Mouse (Mus musculus): Measurements from ENCODE around the gene Apba2.

Apba2 gene

GRCm38 (mm10) chr7:64513621-64514020, 12.1 kb downstream of the Apba2 start:
- no peak for TF ChIP-seq GATA4 (IDR thresholded peaks at IDR 0.05; ENCODE audit: insufficient replicate concordance, low read length)

- no peak for TF ChIP-seq GATA4 (IDR thresholded peaks at IDR 0.05; ENCODE audit: insufficient replicate concordance, low read length)
These were observed 13.8 kb downstream of the Apba2 start for GRCm38 (mm10) chr7:64515280-64515679.

GRCm38 (mm10) chr7:64515891-64516290, 14.4 kb downstream of the Apba2 start:
- TF ChIP-seq GATA4 (IDR thresholded peaks at IDR 0.05; ENCODE audit: insufficient replicate concordance, low read length): no peak

- no peak for TF ChIP-seq GATA4 (IDR thresholded peaks at IDR 0.05; ENCODE audit: insufficient replicate concordance, low read length)
These were observed 17.6 kb downstream of the Apba2 start for GRCm38 (mm10) chr7:64519091-64519490.

GRCm38 (mm10) chr7:64519521-64519920, 18.0 kb downstream of the Apba2 start:
- no peak for TF ChIP-seq GATA4 (IDR thresholded peaks at IDR 0.05; ENCODE audit: insufficient replicate concordance, low read length)

- TF ChIP-seq GATA4 (IDR thresholded peaks at IDR 0.05; ENCODE audit: insufficient replicate concordance, low read length): no peak
These were observed 20.3 kb downstream of the Apba2 start for GRCm38 (mm10) chr7:64521695-64522408.

GRCm38 (mm10) chr7:64522409-64522730, 20.9 kb downstream of the Apba2 start:
- no peak for TF ChIP-seq GATA4 (IDR thresholded peaks at IDR 0.05; ENCODE audit: insufficient replicate concordance, low read length)

GRCm38 (mm10) chr7:64531297-64531696, 29.8 kb downstream of the Apba2 start:
- no peak for TF ChIP-seq GATA4 (IDR thresholded peaks at IDR 0.05; ENCODE audit: insufficient replicate concordance, low read length)

- no peak for TF ChIP-seq GATA4 (IDR thresholded peaks at IDR 0.05; ENCODE audit: insufficient replicate concordance, low read length)
These were observed 31.9 kb downstream of the Apba2 start for GRCm38 (mm10) chr7:64533374-64533773.

- TF ChIP-seq GATA4 (IDR thresholded peaks at IDR 0.05; ENCODE audit: insufficient replicate concordance, low read length): no peak
These were observed 33.8 kb downstream of the Apba2 start for GRCm38 (mm10) chr7:64535269-64535668.

- TF ChIP-seq GATA4 (IDR thresholded peaks at IDR 0.05; ENCODE audit: insufficient replicate concordance, low read length): no peak
These were observed 38.1 kb downstream of the Apba2 start for GRCm38 (mm10) chr7:64539450-64540148.

- no peak for TF ChIP-seq GATA4 (IDR thresholded peaks at IDR 0.05; ENCODE audit: insufficient replicate concordance, low read length)
These were observed 45.3 kb downstream of the Apba2 start for GRCm38 (mm10) chr7:64546801-64547200.

- TF ChIP-seq GATA4 (IDR thresholded peaks at IDR 0.05; ENCODE audit: insufficient replicate concordance, low read length): no peak
These were observed 49.4 kb downstream of the Apba2 start for GRCm38 (mm10) chr7:64550856-64551255.

GRCm38 (mm10) chr7:64552523-64553190, 51.2 kb downstream of the Apba2 start:
- no peak for TF ChIP-seq GATA4 (IDR thresholded peaks at IDR 0.05; ENCODE audit: insufficient replicate concordance, low read length)

GRCm38 (mm10) chr7:64561711-64562498, 60.4 kb downstream of the Apba2 start:
- no peak for TF ChIP-seq GATA4 (IDR thresholded peaks at IDR 0.05; ENCODE audit: insufficient replicate concordance, low read length)
